8 mouse cellular contexts compared by ENCODE assay signal in genomic region chr19:42148569-42148860, GRCm38 (mm10). TPM values are rescaled to one million over a fixed set of nuclear protein-coding genes. Genes with fewer than 3 reads are reported as not detected.
A peak's percentile ranks its signal among the peaks of the same experiment; 100 is the strongest.
DNase-seq lines count a peak whose midpoint lies in the region; ATAC-seq and TF ChIP-seq lines count a peak whose summit lies in the region.

No protein-coding gene starts in this region.

- no peaks in the 10 kb centered on the region for H3K36me3 ChIP-seq in spleen, adult 2 months (ENCODE audit: control insufficient read depth, insufficient read depth, low read length)
- no peaks in the 10 kb centered on the region for H3K36me3 ChIP-seq in liver, embryonic 11.5 days (ENCODE audit: control insufficient read depth, insufficient read depth, low read length)
- H3K36me3 ChIP-seq in stomach, embryonic 15.5 days, result no peaks in the 10 kb centered on the region

- H3K4me2 ChIP-seq in liver, embryonic 11.5 days, result peak overlapping the region; percentile 89
- H3K4me2 ChIP-seq in stomach, embryonic 15.5 days, result peak overlapping the region; percentile 84

- no peaks in the 10 kb centered on the region for H3K9me3 ChIP-seq in liver, embryonic 11.5 days (ENCODE audit: control insufficient read depth, low read length)
- no peaks in the 10 kb centered on the region for H3K9me3 ChIP-seq in stomach, embryonic 15.5 days

- no peak for TF ChIP-seq POLR2A in spleen, adult 2 months (IDR thresholded peaks at IDR 0.05; ENCODE audit: low read depth, low read length)

- peak overlapping the region; percentile 85 for H3K27ac ChIP-seq in spleen, adult 2 months (ENCODE audit: insufficient read depth, low read length)
- H3K27ac ChIP-seq in liver, embryonic 11.5 days (ENCODE audit: low read depth, low read length), result no peak overlapping the region
- peak overlapping the region; percentile 92 for H3K27ac ChIP-seq in stomach, embryonic 15.5 days

- H3K4me1 ChIP-seq in spleen, adult 2 months (ENCODE audit: control insufficient read depth, insufficient read depth, insufficient read length), result peaks cover 12% of the 10 kb centered on the region
- H3K4me1 ChIP-seq in liver, embryonic 11.5 days (replicated peaks; ENCODE audit: control insufficient read depth, insufficient read depth, low read length), result peaks cover 17% of the 10 kb centered on the region
- H3K4me1 ChIP-seq in stomach, embryonic 15.5 days, result peaks cover 37% of the 10 kb centered on the region

- peaks cover 7% of the 10 kb centered on the region for H3K27me3 ChIP-seq in spleen, adult 2 months (ENCODE audit: control insufficient read depth, insufficient read depth, low read length)
- peaks cover 17% of the 10 kb centered on the region for H3K27me3 ChIP-seq in liver, embryonic 11.5 days (replicated peaks; ENCODE audit: control insufficient read depth, insufficient read depth, low read length)
- H3K27me3 ChIP-seq in stomach, embryonic 15.5 days (replicated peaks), result 0 out of 2 replicates have a peak, but pooled peaks cover 3% of the 10 kb centered on the region

- peak overlapping the region; percentile 80 for H3K4me3 ChIP-seq in spleen, adult 2 months (ENCODE audit: extremely low read depth, insufficient read depth, insufficient read length)
- H3K4me3 ChIP-seq in liver, embryonic 11.5 days (ENCODE audit: low read depth, low read length), result peak overlapping the region; percentile 68
- peak overlapping the region; percentile 74 for H3K4me3 ChIP-seq in stomach, embryonic 15.5 days (replicated peaks)

- WGBS in spleen, adult 2 months, result 78% methylated on average over 7 of the region's 7 CpGs
- 28% methylated on average over 7 of the region's 7 CpGs for WGBS in liver, embryonic 11.5 days
- WGBS in stomach, embryonic 15.5 days, result 17% methylated on average over 7 of the region's 7 CpGs

- peak overlapping the region; percentile 70 for H3K9ac ChIP-seq in liver, embryonic 11.5 days (ENCODE audit: low read depth, low read length)
- peak overlapping the region; percentile 80; the same call in 1 of the 2 replicates for H3K9ac ChIP-seq in stomach, embryonic 15.5 days

- peak; percentile 35 for DNase-seq in cerebellum, adult 11-12 months
- no peak for DNase-seq in cerebellum, adult 18-20 months
- DNase-seq in spleen, adult 2 months (ENCODE audit: low read depth in 1 of 2, low spot score in 2 of 2), result no peak
- DNase-seq in spleen, postnatal 36 days (ENCODE audit: low spot score in 2 of 2), result no peak
- no peak for DNase-seq in liver, embryonic 11.5 days (ENCODE audit: low spot score)
- DNase-seq in cerebellum, postnatal 25 days, result no peak
- DNase-seq in testis, postnatal 14 days (ENCODE audit: low spot score), result no peak

- ATAC-seq in liver, embryonic 11.5 days (replicated peaks; ENCODE audit: low FRiP score), result no peak; the same call in 1 of the 2 replicates
- peak; percentile 62 for ATAC-seq in stomach, embryonic 15.5 days (ENCODE audit: insufficient read depth, low FRiP score, low read depth)

- no peak for TF ChIP-seq CTCF in spleen, adult 2 months (IDR thresholded peaks at IDR 0.05; ENCODE audit: extremely low read depth, insufficient read depth, insufficient read length, insufficient replicate concordance)

RNA-seq across cellular contexts. Expression of gene Marveld1, which starts 1.3 kb away (rescaled TPM):
- 52.6 and 76.5 TPM in 2 replicates for polyA plus RNA-seq in spleen, adult 2 months (2012; rRNA removed)
- 4.3 and 5.4 TPM in 2 replicates for polyA plus RNA-seq in liver, embryonic 11.5 days (2014; fragmentation: Nextera tagmentation; extraction: Ambion mirVana)
- 19.3 and 21.0 TPM in 2 replicates for polyA plus RNA-seq in stomach, embryonic 15.5 days (2015; fragmentation: Nextera tagmentation; extraction: Ambion mirVana)

RNA-seq across cellular contexts. Expression of gene Zfyve27, which starts 15.2 kb away (rescaled TPM):
- 49.4 and 49.5 TPM in 2 replicates for polyA plus RNA-seq in spleen, adult 2 months (2012; rRNA removed)
- polyA plus RNA-seq in liver, embryonic 11.5 days (2014; fragmentation: Nextera tagmentation; extraction: Ambion mirVana), result 15.2 and 15.8 TPM in 2 replicates
- polyA plus RNA-seq in stomach, embryonic 15.5 days (2015; fragmentation: Nextera tagmentation; extraction: Ambion mirVana), result 24.6 and 25.2 TPM in 2 replicates

RNA-seq across cellular contexts. Expression of gene Avpi1, which starts 19.7 kb away (rescaled TPM):
- 13.4 and 18.2 TPM in 2 replicates for polyA plus RNA-seq in spleen, adult 2 months (2012; rRNA removed)
- 19.9 and 21.6 TPM in 2 replicates for polyA plus RNA-seq in liver, embryonic 11.5 days (2014; fragmentation: Nextera tagmentation; extraction: Ambion mirVana)
- polyA plus RNA-seq in stomach, embryonic 15.5 days (2015; fragmentation: Nextera tagmentation; extraction: Ambion mirVana), result 42.5 and 44.7 TPM in 2 replicates

RNA-seq across cellular contexts. Expression of gene Sfrp5, which starts 53.5 kb away (rescaled TPM):
- 0.19 and 0.28 TPM in 2 replicates for polyA plus RNA-seq in spleen, adult 2 months (2012; rRNA removed)
- 3.5 and 5.2 TPM in 2 replicates for polyA plus RNA-seq in liver, embryonic 11.5 days (2014; fragmentation: Nextera tagmentation; extraction: Ambion mirVana)
- polyA plus RNA-seq in stomach, embryonic 15.5 days (2015; fragmentation: Nextera tagmentation; extraction: Ambion mirVana), result 9.4 and 16.0 TPM in 2 replicates

RNA-seq across cellular contexts. Expression of gene Pi4k2a, which starts 58.2 kb away (rescaled TPM):
- 22.3 and 25.1 TPM in 2 replicates for polyA plus RNA-seq in spleen, adult 2 months (2012; rRNA removed)
- 17.6 and 18.1 TPM in 2 replicates for polyA plus RNA-seq in liver, embryonic 11.5 days (2014; fragmentation: Nextera tagmentation; extraction: Ambion mirVana)
- 22.0 and 24.0 TPM in 2 replicates for polyA plus RNA-seq in stomach, embryonic 15.5 days (2015; fragmentation: Nextera tagmentation; extraction: Ambion mirVana)
